Mouse (Mus musculus) neural tube, embryonic 15.5 days (tissue): ENCODE results near the gene Trib2. TPM values are rescaled to one million over a fixed set of nuclear protein-coding genes. Genes with fewer than 3 reads are reported as not detected.

Experiments used
- ATAC-seq: fragments of 200-750 bp; cut with Nextera tagmentation; 2 replicates; pipeline ENCODE4 v1.8.0; 2017; ENCODE audit warnings: mild to moderate bottlenecking, moderate TSS enrichment, moderate library complexity; ENCODE audit not compliant: low FRiP score
- H3K27ac ChIP-seq: fragments of 300-500 bp; sonication (generic); replicated peaks from 2 replicates; pipeline ENCODE4 v1.5.1; 2015; ENCODE audit warnings: mild to moderate bottlenecking, inconsistent platforms
- H3K27me3 ChIP-seq: fragments of 300-500 bp; sonication (generic); replicated peaks from 2 replicates; pipeline ENCODE4 v1.6.1; 2015; ENCODE audit warnings: inconsistent platforms
- H3K36me3 ChIP-seq: fragments of 300-500 bp; sonication (generic); 2 replicates; pipeline ENCODE4 v1.6.1; 2015; ENCODE audit warnings: inconsistent platforms
- H3K4me1 ChIP-seq: fragments of 300-500 bp; sonication (generic); 2 replicates; pipeline ENCODE4 v1.6.1; 2015; ENCODE audit warnings: inconsistent platforms
- H3K4me2 ChIP-seq: fragments of 300-500 bp; sonication (generic); 2 replicates; pipeline ENCODE4 v1.6.1; 2015; ENCODE audit warnings: inconsistent platforms, mild to moderate bottlenecking, moderate library complexity
- H3K4me3 ChIP-seq: fragments of 300-500 bp; sonication (generic); replicated peaks from 2 replicates; pipeline ENCODE4 v1.5.1; 2015; ENCODE audit warnings: mild to moderate bottlenecking, inconsistent platforms
- H3K9ac ChIP-seq: fragments of 300-500 bp; sonication (generic); replicated peaks from 2 replicates; pipeline ENCODE4 v1.6.1; 2015; ENCODE audit warnings: mild to moderate bottlenecking, inconsistent platforms
- H3K9me3 ChIP-seq: fragments of 300-500 bp; sonication (generic); replicated peaks from 2 replicates; pipeline ENCODE4 v1.6.1; 2016; ENCODE audit warnings: inconsistent platforms
- whole genome bisulfite sequencing: fragments of 180-500 bp; shearing (Covaris S2); methylation state at CpG from one replicate; pipeline ENCODE4 v1.1.7; 2015; ENCODE audit warnings: mixed read lengths; 5-methylcytosine and 5-hydroxymethylcytosine counted together
- polyA plus RNA-seq: library from polyadenylated mRNA; unstranded; fragments of >200 nt; fragmentation: Nextera tagmentation; extraction: Ambion mirVana; gene quantifications from 2 replicates; pipeline ENCODE4 v1.2.1, GENCODE M21; 2015

The Trib2 gene
- polyA plus RNA-seq, 1 experiment from 2014 or later: 134 TPM

DNA sequence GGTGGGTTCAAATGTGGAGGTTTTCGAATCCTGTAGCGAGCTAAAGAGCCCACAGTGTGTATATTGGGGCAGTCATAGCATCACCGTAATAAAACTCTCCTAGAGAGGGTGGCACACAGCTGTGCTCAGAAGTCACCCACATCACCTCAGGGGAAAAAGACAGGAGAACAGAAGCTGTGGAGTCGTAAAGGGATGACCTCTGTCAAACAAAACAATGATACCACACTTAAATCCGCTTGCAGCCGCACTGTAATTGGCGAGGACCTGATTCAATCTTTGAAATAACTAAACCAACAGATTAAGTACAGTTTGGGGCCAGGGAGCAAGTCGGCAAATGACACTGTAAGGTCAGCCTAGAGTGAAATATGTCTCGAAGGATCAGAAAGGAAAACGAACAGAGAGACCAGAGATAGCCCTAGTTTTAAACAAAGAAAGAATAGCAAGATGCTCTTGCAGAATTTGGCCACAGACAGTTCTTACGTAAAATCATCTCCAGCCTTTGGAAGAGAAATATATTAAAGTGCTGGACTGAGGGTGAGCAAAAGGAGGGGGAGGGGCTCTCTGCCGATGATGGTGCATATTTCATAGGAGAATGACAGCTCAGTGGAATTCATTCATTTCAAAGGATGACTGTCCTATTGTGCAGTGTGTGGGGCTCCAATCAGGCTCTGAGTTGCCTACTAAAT is 3.4 kb downstream of the Trib2 start:
- H3K27ac ChIP-seq: peak overlapping the region; percentile 97
- no peak for ATAC-seq
- WGBS: 4% methylated on average over 12 of the region's 12 CpGs
- H3K4me3 ChIP-seq: peak overlapping the region; percentile 87
- peak overlapping the region; percentile 67 for H3K4me2 ChIP-seq
- H3K4me1 ChIP-seq: peaks cover 39% of the 10 kb centered on the region
- peak overlapping the region; percentile 100 for H3K9ac ChIP-seq
- H3K36me3 ChIP-seq: peaks cover 5% of the 10 kb centered on the region
- no peaks in the 10 kb centered on the region for H3K27me3 ChIP-seq
- no peaks in the 10 kb centered on the region for H3K9me3 ChIP-seq

DNA sequence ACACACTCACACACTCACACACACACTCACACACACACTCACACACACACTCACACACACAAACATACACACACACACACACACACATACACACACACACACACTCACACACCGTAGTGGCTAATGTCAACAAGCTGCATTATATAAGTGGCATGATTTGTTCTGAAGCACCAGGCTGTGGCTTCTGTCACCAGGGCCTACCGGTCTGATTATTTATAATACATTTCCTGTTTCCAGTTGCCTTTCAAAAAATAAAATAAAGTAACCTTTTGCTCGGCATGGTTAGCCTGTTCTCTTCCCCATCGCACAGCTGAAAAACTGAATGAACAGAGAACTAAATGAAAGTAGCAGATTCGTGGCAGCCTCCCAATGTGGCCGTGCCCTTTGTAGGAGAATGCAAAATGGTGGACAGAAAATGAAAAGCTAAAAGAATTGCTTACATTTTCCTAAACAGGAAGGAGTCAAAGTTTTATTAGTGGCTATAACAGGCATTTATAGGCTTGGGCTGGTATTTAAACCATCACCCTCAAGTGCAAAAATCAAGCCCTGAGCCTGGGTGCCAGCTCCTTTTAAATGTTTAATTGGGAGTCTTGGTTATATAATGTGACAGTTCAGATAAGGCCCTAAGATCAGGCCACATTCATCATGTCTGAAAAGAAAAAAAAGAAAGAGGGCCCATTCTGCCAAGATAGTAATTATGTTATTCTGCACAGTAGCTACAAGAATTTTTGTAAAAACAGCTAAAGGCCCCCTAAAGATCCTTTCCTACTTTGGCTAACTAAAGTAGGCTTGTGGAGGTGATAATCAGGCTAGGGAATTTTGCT is 4.4 kb downstream of the Trib2 start:
- WGBS: 11% methylated on average over 6 of the region's 6 CpGs
- Histone ChIP-seq H3K9me3 (no peaks in the 10 kb centered on the region), H3K4me1 (peaks cover 43% of the 10 kb centered on the region), H3K4me2 (peak overlapping the region; percentile 67), H3K4me3 (peak overlapping the region; percentile 87), H3K27ac (peak overlapping the region; percentile 97), H3K36me3 (peaks cover 12% of the 10 kb centered on the region), H3K9ac (peak overlapping the region; percentile 100), H3K27me3 (no peaks in the 10 kb centered on the region)
- ATAC-seq: no peak

DNA sequence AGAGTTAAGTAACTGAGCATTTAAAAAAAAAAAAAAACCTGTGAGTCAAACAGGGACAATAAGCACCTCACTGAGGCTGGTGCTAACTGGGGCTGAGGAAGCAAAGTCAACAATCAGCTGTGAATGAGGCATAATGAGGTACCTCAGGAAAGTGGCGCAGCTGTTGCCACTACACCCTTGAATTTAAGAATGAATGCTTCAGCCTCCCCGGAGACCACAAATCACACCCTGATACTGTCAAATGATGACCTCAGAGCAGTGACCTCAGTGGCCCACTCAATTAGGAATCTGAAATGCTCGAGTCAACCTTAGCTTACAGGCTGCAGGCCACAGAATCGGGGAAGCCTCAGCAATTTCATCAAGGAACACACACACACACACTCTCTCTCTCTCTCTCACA is 5.0 kb downstream of the Trib2 start:
- H3K27ac ChIP-seq: peak overlapping the region; percentile 97
- WGBS: 9% methylated on average over 4 of the region's 4 CpGs
- H3K36me3 ChIP-seq: peaks cover 16% of the 10 kb centered on the region
- no peaks in the 10 kb centered on the region for H3K27me3 ChIP-seq
- no peaks in the 10 kb centered on the region for H3K9me3 ChIP-seq
- peak overlapping the region; percentile 67 for H3K4me2 ChIP-seq
- peak overlapping the region; percentile 87 for H3K4me3 ChIP-seq
- H3K4me1 ChIP-seq: peaks cover 44% of the 10 kb centered on the region
- no peak for ATAC-seq
- H3K9ac ChIP-seq: peak overlapping the region; percentile 100

DNA sequence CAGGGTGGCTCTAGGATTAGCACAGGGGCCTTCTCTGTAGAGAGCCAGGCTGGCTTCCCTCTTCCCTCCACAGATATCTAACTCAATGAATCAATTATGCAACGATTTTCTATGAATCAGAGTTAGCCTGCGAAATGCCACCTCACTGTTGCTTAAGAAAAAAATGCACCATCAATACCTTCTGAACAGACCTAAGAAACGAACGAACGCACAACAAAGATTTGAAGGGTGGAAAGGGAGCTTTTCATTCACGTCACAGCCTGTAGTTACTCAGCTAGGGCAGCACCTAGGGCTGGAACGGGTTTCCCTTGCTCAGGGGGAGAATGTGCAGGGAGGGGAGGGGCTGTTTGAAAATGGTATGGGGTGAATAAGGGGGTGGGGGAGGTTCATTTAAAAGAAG is 5.8 kb downstream of the Trib2 start:
- Histone ChIP-seq H3K4me3 (peak overlapping the region; percentile 87), H3K9ac (peak overlapping the region; percentile 100), H3K27me3 (no peaks in the 10 kb centered on the region), H3K27ac (peak overlapping the region; percentile 97), H3K4me2 (peak overlapping the region; percentile 67), H3K9me3 (no peaks in the 10 kb centered on the region), H3K4me1 (peaks cover 49% of the 10 kb centered on the region), H3K36me3 (peaks cover 23% of the 10 kb centered on the region)
- ATAC-seq: no peak
- WGBS: 15% methylated on average over 7 of the region's 7 CpGs

DNA sequence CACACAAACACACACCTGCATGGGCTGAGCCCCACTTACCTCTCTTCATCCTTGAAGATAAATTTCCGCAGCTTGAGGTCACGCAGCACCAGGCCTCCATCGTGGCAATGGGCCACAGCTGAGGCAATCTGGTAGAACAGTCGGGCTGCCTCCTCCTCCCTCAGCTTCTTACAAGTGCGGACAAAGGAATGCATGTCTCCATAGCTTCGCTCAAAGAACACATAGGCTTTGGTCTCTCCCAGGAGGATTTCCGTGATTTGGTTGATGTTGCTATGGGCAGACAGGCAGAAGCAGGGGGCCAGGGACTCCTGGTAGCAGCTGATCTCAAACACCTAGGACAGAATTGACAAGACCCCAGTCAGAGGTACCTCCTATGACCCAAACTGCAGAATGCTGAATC is 7.1 kb downstream of the Trib2 start:
- H3K36me3 ChIP-seq: peaks cover 34% of the 10 kb centered on the region

DNA sequence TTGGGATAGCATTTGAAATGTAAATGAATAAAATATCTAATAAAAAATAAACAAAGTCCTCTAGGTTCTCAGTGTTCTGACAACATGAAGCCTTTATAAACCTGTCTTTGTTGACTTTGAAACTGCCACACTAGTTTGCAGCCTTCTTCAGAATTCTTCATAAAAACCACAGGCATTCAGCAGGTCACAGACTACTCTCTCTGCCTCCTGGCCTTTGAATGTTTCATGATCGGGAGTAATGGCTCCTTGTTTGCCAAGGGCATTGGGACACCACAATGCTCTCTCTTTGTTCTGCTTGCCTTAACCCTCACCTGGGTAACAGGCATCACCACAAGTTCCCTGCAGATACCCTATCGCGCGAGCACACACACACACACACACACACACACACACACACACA is 7.5 kb downstream of the Trib2 start:
- Histone ChIP-seq H3K9ac (no peak overlapping the region), H3K27ac (no peak overlapping the region), H3K9me3 (no peaks in the 10 kb centered on the region), H3K4me1 (peaks cover 66% of the 10 kb centered on the region), H3K27me3 (no peaks in the 10 kb centered on the region), H3K4me2 (peak overlapping the region; percentile 67), H3K4me3 (no peak overlapping the region), H3K36me3 (peaks cover 38% of the 10 kb centered on the region)
- 86% methylated on average over 4 of the region's 4 CpGs for whole genome bisulfite sequencing
- no peak for ATAC-seq

More for the DNA sequence above, 7.1 kb downstream of the Trib2 start:
- Histone ChIP-seq H3K9me3 (no peaks in the 10 kb centered on the region), H3K4me1 (peaks cover 61% of the 10 kb centered on the region), H3K4me2 (peak overlapping the region; percentile 67), H3K27me3 (no peaks in the 10 kb centered on the region), H3K27ac (no peak overlapping the region), H3K4me3 (0 out of 2 replicates have a peak overlapping the region, but pooled peaks have one; percentile 6), H3K9ac (peak overlapping the region; percentile 28; the same call in 1 of the 2 replicates)
- no peak for ATAC-seq
- 60% methylated on average over 7 of the region's 7 CpGs for WGBS

DNA sequence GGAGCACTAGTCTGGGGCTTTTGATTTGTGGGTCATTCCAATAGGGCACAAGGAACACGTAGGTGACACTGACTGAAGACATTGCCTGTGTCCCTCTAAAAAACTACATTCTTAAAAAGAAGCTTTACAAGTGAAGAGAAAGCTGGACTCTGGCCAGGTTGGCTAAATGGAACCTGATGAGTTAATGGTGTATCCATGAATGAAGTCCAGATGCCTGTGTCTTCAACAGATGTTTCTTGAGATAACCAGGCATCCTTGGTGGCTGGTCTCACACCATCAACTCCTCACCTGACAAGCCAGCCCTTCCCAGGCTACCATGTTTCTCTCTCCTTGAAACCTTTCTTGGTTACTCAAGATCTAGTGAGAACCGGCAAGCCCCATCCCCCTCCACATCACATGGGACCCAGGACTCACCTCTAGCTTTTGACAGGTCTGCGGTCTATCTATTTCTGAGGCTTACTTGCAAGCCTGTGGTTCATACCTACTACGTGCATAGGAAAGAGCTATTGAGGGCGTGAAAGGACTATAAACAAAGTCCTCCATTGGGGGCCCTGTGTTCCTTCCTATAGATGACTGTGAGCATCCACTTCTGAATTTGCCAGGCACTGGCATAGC is 8.4 kb downstream of the Trib2 start:
- no peaks in the 10 kb centered on the region for H3K9me3 ChIP-seq
- no peaks in the 10 kb centered on the region for H3K27me3 ChIP-seq
- H3K4me1 ChIP-seq: peaks cover 74% of the 10 kb centered on the region
- no peak overlapping the region for H3K4me2 ChIP-seq
- 94% methylated on average over 5 of the region's 5 CpGs for WGBS
- ATAC-seq: no peak
- H3K27ac ChIP-seq: no peak overlapping the region
- H3K9ac ChIP-seq: no peak overlapping the region
- peaks cover 43% of the 10 kb centered on the region for H3K36me3 ChIP-seq
- H3K4me3 ChIP-seq: no peak overlapping the region

DNA sequence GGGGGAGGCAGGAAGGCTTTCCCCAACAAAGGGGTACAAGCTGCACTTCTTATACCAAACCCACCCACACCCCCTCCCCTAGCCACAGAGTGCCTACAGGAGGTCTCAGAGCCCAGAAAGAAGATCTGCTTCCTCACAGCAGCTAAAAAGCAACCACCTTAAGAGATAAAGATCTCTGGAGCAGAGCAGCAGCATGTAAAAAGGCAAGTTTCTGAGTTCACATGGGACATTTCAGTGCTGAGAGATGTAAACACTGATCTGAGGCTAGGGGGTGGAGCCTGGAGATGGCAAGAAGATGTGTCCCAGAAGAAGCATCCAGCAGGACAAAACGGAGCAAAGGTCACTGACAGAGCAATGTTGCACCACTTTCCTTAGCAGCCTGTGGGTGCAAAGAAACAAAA is 11.8 kb downstream of the Trib2 start:
- H3K27me3 ChIP-seq: no peaks in the 10 kb centered on the region
- H3K36me3 ChIP-seq: peaks cover 69% of the 10 kb centered on the region
- H3K9me3 ChIP-seq: no peaks in the 10 kb centered on the region
- no peak overlapping the region for H3K9ac ChIP-seq
- H3K4me3 ChIP-seq: no peak overlapping the region
- WGBS: 38% methylated on average over 1 of the region's 1 CpGs
- no peak overlapping the region for H3K4me2 ChIP-seq
- no peak for ATAC-seq
- peak overlapping the region; percentile 58 for H3K27ac ChIP-seq
- peaks cover 87% of the 10 kb centered on the region for H3K4me1 ChIP-seq

DNA sequence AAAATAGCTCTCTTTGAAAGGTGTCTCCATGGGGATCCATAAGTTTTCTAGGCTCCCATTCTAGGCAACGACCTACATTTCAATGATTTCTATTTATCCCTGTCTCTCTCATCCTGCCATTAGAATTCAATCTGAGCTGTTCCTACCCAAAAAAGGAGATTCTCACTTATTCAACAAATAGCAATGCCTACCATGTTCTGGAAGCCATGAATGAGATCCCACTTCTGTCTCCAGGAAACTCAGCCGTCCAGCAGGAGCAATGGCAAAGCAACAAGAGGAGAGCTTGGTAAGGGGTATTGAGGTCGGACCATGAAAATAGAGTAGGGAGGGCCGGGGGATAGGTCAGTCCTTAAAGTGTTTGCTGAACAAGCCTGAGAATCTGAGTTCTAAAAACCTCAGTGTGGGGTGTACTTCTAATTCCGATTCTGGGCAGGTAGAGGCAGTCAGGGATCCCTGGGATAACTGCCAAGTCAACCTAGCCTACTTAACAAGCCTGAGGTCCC is 12.7 kb downstream of the Trib2 start:
- no peak overlapping the region for H3K9ac ChIP-seq
- 61% methylated on average over 5 of the region's 5 CpGs for WGBS
- H3K9me3 ChIP-seq: no peaks in the 10 kb centered on the region
- H3K36me3 ChIP-seq: peaks cover 69% of the 10 kb centered on the region
- no peaks in the 10 kb centered on the region for H3K27me3 ChIP-seq
- no peak overlapping the region for H3K4me3 ChIP-seq
- H3K4me2 ChIP-seq: no peak overlapping the region
- H3K4me1 ChIP-seq: peaks cover 89% of the 10 kb centered on the region
- ATAC-seq: peak; percentile 51; the same call in 1 of the 2 replicates
- peak overlapping the region; percentile 58 for H3K27ac ChIP-seq

DNA sequence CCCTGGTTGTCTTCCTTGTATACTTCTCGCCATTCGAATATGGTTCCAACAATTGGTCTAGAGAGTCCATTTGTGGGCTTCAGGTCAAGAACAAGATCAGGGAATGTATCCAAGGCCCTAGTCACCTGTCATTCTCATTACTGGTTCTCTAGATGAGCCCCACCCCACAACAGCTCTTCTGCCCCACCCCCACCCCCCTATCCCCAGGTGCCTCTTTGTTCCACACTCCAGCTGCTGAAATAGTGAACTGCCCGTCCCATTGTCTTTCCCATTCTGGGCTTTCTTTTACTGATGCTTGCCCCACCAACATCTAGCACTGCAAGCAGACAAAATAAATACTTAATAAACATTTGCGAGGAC is 15.2 kb downstream of the Trib2 start:
- H3K9ac ChIP-seq: no peak overlapping the region
- 82% methylated on average over 4 of the region's 4 CpGs for WGBS
- 0 out of 2 replicates have a peak overlapping the region, but pooled peaks have one; percentile 56 for H3K27ac ChIP-seq
- no peak overlapping the region for H3K4me2 ChIP-seq
- no peak overlapping the region for H3K4me3 ChIP-seq
- H3K4me1 ChIP-seq: peaks cover 74% of the 10 kb centered on the region
- H3K9me3 ChIP-seq: no peaks in the 10 kb centered on the region
- no peaks in the 10 kb centered on the region for H3K27me3 ChIP-seq
- ATAC-seq: no peak
- H3K36me3 ChIP-seq: peaks cover 70% of the 10 kb centered on the region

DNA sequence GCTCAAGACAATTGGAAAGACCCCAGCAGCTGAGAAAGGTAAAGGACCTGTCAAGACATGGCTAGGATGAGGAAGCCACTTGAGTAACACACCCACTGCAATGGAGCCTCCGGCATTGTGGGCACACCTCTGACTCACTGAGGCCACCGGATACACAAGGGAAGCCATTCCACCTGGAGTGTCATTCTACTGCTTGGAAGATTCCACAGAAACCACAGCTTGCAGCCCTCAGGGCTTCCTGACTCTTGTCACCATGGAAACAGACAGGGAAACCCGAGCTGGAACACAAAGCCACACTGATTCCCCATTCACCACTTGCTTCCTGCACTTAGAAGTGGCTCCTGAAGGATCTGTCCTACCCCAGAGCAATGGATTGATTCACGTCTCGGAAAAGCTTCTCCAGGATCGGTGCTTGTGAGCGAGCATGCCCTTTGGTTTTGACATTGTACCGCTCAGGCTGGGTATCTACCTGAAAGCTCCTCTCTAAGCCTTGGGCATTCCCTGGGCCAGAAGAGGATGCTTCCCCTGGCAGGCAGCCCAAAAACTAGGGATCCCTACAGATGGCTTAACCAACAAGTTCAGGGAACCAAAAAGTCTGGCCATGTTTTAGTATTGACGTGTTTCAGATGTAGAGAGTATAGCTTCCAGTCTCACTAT is 15.7 kb downstream of the Trib2 start:
- H3K9ac ChIP-seq: no peak overlapping the region
- H3K36me3 ChIP-seq: peaks cover 70% of the 10 kb centered on the region
- peaks cover 77% of the 10 kb centered on the region for H3K4me1 ChIP-seq
- H3K27ac ChIP-seq: peak overlapping the region; percentile 56
- 0 out of 2 replicates have a peak, but pooled peaks have one; percentile 5 for ATAC-seq
- no peaks in the 10 kb centered on the region for H3K9me3 ChIP-seq
- H3K4me2 ChIP-seq: 0 out of 2 replicates have a peak overlapping the region, but pooled peaks have one; percentile 4
- H3K4me3 ChIP-seq: no peak overlapping the region
- 55% methylated on average over 9 of the region's 9 CpGs for WGBS
- H3K27me3 ChIP-seq: no peaks in the 10 kb centered on the region
